Mouse (Mus musculus): ENCODE measurements around the gene Nxnl2.

The Nxnl2 gene

DNA sequence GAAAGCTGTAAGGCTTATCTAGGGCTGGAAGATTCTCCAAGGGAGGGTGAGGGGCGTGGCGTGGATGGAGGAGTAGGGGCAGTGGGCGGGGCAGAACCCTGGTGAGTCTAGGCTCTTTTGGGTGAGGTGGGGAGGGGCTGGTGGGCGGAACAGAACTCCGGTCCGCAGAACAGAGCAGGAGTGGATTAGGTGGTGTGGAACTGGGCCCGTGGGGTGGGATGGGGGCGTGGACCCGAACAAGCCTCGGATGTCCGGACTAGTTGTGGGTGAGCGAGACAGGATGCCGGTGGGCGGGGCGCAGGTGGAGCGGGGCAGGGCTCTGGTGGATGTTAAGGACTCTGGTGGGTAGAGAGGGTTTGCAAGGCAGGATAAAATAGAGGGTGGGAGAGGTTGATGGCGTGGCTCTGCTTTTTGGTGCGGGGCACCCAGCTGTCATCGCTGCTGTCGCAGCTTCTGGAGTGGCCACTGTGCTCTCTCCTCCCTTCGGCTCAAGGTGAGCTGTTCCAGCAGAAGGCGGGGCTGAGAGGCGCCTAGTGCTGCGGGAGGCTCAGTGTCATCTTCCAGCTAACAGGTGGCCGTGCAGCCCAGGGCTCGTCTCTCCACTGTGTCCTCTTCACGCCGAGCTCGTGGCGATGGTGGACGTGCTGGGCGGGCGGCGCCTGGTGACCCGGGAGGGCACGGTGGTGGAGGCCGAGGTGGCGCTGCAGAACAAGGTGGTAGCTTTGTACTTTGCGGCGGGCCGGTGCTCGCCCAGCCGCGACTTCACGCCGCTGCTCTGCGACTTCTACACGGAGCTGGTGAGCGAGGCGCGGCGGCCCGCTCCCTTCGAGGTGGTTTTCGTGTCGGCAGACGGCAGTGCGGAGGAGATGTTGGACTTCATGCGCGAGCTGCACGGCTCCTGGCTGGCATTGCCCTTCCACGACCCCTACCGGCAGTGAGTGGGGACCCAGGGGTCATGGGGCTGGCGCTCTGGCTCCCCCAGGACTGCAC, at the start of gene Nxnl2:
Gene Nxnl2, plus strand, starts transcription at position 332 of the 990 bp plus-strand sequence.
- in situ Hi-C loops (cut with MboI, MseI) = loop anchor here (10.0 kb wide), 1 partner anchor 56 kb away; no protein-coding TSS in a partner anchor

DNA sequence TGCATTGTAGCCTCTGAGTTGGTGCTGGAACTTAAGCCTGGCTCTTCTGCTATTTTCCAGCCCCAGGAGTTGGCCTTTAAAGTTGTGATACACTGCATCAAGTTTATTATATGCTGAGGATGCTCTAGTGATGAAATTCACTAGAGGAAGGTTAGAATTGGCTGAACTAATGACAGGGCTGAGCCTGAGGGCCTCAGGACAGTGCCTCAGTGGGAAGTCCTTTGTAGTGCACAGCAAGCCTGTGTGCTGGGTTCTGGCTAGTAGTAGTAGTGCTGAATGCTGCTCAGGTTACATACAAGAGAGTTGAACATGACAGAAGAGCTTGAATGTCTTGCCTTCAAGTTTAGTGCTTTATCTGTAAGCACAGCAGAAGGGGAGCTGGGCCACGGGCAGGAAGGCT, 48.9 kb upstream of the Nxnl2 start:
- in situ Hi-C loops (cut with MboI, MseI) = no loop called here

DNA sequence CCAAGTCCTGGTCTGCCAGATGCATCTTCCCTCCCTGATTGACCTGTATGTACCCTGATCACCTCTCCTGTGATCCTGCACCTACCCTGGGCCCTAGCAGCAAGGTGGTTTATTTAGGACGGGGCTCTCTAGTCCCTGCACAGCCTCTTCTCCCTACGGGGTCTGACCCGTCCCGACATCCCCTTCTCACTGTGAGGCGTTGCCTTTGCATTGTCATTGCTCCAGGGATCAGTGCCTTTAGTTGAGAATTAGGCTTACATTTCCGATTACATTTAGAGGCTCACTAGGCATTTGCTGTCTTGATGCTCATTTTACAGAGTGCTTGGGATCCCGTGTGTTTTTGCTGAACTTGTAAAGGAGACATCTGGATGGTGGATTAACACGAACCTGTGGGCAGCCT, 48.1 kb upstream of the Nxnl2 start:
- in situ Hi-C loops (cut with MboI, MseI) = no loop called here

DNA sequence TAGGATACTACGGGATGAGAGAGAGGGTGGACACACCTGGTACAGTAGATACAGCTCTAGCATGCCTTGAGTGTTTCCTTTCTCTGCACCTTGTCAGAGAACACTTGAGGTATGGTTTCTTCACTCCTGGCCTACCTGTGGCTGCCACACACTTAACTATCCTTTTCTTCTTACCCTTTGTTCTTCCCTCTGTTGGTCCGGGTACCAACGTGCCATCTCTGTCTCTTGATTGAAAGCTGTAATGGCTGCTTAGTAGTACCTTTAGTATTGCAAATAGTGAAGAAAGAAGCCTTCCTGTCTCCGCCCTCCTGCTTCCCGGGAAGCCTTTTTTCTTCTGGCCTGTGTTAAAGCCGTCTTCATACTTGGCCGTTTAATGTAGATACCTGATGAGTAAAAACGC, 45.5 kb upstream of the Nxnl2 start:
- in situ Hi-C loops (cut with MboI, MseI) = no loop called here

DNA sequence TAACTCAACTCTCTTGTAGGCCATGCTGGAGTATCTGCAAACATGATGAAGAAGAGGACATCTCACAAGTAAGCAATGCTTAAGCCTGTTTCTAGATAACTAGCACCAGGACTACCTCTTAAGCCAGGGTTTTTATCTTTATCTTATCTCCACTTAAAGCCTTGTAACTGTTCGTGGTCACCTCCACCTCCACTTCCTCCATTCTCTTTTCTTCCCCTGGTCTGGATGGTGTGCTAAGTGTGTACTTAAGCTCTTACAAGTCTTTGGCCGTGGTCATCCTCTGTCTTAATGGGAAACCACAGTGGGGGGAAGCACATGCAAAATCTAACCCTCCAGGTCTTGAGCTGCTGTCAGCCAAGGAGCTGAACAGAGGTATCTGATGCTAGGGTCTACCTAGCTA, 42.9 kb upstream of the Nxnl2 start:
- in situ Hi-C loops (cut with MboI, MseI) = no loop called here

DNA sequence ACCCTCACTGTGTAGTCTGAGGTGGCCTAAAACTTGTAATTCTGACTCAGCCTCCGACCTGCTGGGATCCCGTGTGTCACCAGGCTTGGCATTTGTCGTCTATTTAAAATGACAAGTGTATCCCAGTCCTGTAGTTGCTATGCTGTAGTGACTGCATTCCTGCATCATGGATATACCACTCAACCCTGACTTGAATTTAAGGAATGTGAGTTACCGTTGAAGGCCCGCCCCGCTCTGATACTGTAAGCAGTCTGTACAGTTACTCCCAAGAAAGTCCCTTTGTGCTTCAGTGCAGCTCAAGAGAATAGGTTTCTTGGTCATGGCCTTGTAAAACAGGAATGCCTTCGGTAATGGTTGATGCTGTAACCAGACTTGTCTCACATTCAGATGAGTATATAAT, 42.4 kb upstream of the Nxnl2 start:
- in situ Hi-C loops (cut with MboI, MseI) = no loop called here

DNA sequence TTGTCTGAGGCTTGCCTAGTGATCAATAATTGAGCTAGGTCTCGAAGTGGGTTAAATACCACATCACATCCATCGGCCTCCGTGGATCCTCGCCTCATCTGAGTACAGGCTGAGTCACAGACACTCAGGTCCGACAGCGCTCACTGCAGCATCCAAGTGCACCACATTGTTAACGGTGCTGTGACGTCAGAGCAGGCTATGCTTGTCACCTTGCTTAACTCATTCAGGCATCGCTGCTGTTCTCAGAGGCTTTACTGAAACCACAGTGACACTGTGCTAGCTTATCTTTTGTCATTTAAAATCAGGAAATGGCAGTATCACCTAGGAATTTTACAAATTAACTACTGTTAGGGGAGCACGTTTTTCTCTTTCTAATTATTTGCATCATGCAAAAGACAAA, 39.6 kb upstream of the Nxnl2 start:
- in situ Hi-C loops (cut with MboI, MseI) = no loop called here

DNA sequence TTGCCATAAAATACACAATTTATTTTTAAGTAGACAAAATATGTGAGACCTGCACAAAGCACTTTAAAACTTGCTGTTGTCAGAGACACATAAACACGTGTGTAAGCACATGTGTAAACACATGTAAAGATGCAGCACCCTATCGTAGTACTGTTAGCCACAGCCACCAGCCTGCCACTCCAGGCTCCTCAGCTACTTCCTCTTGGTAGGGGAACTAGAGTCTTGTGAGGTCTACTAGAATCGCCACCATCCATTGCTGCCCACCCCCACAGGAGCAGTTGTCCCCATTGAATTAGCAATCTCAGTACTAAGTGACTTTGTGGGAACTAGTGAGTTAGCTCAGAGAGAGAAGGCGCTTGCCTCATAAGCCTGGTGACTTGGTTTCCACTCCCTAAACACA, 34.5 kb upstream of the Nxnl2 start:
- in situ Hi-C loops (cut with MboI, MseI) = no loop called here

DNA sequence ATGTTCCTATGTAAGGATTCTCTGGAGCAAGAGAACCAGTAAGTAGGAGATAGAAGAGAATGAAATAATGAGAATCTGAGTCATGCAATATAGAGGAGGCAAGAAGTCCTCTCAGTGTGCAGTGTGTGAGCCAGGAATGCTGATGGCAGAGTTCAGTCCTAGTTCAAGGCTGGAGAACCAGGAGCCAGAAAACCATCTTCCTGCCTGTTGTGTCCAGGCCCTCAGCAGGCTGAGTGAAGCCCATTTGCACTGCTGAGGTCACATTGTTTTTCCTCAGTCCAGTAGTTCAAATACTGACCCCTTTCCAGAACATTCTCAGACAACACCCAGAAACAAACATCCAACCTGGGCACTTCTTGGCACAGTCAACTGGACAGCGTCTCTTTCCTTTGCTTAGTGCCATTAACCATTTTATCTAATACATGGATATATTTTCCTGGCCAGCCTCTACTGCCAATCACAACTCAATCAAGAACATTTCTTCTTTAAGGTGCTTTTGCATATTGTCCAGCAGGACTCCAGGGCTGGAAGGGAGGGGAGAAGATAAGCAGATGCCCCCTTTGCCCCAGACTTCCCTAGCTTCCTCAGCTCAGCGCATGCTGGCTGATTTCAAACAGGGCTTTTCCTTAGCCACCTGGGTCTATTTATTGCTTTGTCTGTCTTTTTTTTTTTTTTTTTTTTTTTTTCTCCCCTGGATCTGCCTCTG, 33.7 kb upstream of the Nxnl2 start:
- in situ Hi-C loops (cut with MboI, MseI) = no loop called here

DNA sequence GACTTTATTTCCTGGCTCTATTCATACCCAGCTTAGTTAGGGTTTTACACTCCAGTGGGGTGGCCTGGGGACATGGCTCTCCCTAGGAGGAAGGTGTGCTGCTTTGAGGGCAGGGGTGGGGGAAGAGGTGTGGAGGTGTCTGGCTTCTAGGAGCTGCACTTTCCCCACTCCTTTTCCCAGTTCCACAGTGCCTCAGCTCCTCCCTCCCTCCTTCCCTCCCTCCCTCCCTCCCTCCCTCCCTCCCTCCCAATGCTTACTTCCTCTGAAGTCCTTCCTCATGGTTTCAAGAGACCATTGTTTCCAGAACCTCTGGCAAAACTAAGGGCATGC, 33.2 kb upstream of the Nxnl2 start:
- in situ Hi-C loops (cut with MboI, MseI) = no loop called here

DNA sequence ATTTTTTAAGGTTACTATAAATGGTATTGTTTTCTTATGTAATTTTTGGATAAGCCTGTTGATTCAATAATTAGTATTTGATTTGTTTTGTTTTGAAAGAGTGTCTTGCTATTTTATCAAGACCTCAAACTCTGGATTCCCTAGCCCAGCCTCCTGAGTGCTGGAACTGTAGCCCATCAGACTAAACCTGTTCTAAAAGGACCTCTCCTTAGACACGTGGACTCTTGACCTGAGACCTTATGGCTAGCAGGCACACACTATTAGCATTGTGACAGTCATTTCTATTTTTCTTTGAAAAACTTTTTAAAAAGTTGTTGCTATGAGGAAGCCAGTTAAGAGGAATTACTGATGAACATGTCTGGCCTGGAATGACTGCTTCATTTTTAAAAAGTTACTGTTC, 23.7 kb upstream of the Nxnl2 start:
- in situ Hi-C loops (cut with MboI, MseI) = no loop called here

DNA sequence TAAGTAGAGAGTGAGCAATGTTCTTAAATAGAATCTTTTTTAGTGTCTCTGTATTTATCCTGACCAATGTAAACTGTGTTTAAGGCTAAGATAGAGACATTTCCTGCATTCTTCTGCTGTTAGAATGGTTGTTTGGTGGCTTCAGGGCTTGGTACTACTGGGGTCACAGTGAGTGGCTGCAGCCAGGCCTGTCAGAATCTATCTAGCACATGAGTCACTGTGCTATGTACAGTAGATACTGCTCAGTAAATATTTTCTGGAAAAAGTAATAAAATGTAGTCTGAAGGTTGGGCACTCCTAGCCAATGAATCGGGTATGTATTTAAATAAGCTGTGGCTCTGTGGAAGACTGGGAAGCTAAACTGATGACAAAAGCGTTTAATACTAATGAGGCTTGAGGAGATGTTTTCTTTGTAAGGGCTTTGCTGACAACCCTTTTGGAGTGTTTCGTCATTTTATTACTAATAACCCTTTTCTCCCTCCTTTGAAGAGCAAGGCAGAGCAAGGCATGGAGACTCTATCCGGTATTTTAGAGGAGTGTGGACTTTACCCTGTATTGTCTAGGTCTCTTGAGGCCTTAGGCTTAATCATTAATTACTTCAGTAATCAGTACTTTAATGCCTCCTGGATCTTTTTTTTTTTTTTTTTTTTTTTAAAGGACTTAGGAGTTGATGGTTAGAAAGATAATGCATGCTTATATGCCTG, 17.7 kb upstream of the Nxnl2 start:
- in situ Hi-C loops (cut with MboI, MseI) = no loop called here

DNA sequence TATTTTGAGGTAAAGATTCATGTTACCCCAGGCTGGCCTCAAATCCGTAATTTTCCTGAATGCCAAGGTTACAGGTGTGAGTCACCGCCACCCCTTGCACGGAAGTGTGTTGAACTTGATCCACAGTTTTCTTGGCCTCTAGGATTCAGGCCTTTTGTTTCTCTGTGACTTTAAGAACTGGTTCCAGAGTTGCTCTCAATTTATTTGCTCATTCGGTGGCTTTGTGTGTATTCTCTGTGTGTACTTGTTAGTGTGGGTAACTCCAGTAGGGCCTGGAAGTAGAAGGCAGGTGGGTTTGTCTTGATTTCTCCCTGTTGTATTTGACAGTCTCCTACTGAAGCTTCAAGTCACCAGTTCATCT, 17.2 kb upstream of the Nxnl2 start:
- in situ Hi-C loops (cut with MboI, MseI) = no loop called here

DNA sequence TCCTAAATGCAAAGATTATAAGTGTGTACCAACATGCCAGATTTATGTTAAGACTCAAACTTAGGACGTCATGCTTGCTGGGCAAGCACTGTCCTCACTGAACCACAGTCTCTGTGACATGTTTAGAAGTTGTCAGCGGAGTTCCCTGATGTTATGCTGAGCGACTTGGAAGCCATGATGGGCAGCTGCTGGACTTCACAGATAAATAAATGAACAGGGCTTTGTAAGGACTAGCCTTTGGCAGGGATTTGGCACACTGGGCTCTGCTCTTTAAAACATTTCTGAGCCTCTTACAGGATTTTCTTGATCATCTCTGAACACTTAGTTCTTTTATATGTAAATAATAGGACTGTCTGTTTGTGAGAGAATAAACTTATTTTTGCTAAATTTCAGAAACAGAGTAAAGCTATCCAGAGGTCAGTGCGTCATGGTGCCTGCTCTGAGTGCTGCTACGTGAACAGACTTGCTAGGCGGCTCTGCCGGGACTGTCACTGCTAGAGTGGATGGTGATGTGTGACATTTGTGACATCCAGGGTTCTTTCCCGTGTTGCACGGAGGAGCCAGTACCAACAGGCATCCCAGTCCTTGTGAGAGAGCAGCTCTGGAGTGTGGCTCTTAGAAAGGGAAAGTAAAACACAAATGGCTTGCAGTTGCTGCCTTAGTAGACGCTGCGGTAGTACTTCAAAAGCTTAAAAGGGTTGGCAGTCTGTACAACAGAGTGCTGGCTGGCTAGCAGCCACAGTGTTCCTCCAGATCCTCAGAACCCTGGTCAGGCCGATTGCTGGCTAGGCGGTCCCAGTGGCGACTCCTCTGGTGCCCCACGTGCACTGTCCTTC, 15.4 kb upstream of the Nxnl2 start:
- in situ Hi-C loops (cut with MboI, MseI) = no loop called here

DNA sequence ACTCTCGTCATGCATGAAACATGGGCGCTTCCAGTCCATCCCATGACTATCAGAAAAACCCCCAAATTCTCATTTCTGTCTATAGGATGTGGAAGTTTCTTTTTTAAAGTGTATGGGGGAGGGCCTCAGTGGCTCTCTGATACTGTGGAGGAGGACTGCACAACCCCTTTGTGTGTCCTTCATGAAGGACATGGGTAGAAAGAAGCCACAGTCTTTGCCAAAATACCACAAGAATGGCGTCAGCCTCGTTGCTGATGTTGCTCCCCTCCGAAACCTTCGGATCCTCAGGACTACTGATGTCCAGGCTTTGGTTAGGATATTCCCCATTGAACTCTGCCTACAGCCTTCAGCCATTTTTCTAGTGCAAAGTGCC, 14.8 kb upstream of the Nxnl2 start:
- in situ Hi-C loops (cut with MboI, MseI) = no loop called here

DNA sequence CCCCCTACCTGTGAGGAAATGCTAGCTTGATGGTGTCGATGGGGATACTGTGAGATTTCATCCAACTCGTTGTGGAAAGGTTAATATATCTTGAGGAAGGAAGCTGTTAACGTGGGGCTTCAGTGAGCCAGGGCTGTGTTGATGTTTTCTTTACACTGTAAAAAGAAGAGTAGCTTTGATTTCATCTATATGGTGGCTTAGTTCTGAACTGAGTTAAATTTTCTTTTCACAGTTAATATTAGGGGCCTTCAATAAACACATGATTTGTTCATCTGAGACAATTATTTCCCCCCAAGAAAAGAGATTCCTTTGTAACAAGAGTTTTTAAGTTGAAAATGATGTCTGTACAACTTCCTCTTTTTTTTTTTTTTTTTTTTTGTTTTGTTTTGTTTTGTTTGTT, 13.5 kb upstream of the Nxnl2 start:
- in situ Hi-C loops (cut with MboI, MseI) = no loop called here

DNA sequence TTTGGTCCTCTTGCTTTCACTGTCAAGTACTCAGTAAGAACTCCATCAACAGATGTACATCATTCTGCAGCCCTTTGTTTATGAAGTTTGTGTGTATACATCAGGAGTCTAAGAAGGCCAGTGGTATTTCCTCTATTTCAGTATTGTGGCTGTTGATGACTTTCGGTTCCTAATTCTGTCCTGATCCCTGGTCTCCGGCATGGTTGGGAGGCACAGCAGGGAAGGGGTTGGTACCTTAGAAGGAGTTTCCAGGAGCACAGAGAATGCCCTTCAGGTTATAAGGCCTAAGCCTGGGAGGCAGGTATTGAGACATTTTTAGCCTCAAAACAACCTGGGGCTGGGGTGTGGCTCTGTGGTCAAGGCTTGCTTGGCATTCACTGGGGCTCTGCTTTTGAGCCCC, 9.2 kb upstream of the Nxnl2 start:
- in situ Hi-C loops (cut with MboI, MseI) = no loop called here

DNA sequence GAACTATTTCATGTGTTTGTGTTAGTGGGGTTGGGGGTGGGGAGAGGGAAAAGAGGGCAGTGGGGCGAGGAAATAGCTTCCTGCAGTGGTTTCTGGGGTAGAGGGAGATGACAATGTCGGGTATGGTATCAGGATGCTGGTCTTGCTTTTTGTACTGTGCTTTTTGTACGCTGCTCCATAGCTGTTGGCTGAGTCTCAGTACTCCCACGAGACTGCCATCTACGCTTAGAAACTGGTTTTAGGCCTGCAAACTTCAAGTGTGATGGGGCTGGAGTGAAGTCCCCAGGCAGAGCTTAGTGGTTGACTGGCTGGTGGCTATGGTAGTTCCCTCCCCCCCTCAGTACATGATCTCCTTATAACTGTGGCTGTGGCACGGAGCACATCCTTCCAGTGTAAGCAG, 8.6 kb upstream of the Nxnl2 start:
- in situ Hi-C loops (cut with MboI, MseI) = no loop called here

DNA sequence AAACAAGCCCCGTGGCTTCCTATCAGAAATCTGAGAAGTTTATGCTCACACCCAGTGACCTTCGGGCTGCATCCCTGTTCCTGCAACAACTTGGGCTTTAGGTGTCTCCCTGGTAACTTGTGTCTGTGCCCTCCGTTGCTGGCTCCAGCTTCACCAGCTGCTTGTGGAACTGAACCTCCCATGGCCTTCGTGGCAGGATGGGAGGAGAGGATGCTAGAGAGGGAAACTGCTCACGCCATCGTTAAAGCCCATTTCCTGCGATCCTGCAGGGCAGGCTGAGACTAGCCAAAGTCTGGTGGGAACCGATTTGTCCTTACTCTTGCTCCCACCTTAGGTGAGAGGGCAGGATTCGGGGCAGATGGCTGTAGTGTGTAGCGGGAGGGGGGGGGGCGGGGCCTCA, 4.1 kb upstream of the Nxnl2 start:
- in situ Hi-C loops (cut with MboI, MseI) = no loop called here

DNA sequence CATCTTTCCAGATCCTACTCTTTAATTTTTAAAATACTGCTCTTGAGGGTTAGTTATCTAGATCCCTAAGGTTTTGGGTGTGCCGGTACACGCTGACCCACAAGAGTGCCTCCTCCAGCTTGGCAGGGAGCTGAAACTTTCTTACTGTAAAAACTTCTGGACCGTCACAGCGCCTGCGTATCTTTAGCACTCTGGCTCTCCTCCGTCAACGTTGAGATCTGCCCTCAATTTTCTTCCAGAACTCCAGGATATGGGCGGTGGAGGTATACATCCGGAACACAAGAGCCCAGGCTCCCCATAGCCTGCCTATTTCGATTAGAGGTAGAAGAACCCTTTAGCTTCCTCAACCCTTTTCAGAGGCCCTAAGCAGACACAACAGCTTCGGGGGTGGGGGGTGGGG, 607 bp upstream of the Nxnl2 start:
- in situ Hi-C loops (cut with MboI, MseI) = loop anchor here (10.0 kb wide), 1 partner anchor 55 kb away; no protein-coding TSS in a partner anchor

DNA sequence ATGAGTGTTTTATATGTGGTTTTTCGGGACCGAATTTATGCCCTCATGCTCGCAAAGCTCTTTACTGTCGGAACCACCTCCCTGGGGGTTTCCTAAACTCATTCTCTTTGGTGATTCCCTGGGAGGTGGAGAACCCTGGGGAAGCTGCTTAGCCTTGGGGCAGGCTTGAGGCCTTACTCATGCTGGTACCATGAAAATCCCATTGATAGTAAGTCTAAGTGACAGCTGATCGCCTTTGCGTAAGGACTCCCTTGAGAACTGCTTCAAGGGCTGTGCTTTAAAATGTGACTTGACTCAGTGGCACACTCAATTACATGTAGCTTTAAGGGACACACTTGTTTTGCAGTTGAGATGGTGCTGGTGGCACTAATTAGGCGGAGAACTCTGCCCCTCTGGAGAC, 1.8 kb downstream of the Nxnl2 start:
- in situ Hi-C loops (cut with MboI, MseI) = loop anchor here (10.0 kb wide), 1 partner anchor 58 kb away; no protein-coding TSS in a partner anchor

DNA sequence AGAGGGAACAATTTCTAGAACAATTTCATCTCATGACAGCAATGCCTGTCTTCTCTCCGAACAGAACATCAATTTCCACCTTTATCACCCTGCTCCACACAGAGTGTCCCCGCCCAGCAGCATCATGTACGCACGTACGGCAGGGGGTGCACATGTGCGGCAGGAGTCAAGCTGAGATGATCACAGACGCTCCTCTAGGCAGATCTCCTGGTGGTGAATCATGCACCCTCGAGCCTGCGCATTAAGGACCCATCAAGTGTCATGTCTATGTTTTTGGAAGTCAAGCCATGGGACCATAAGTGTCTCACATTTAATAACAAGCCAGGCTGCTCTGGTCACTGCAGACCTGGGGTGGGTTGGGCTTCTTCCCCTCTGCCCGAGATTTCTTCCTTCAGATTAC, 8.1 kb downstream of the Nxnl2 start:
- in situ Hi-C loops (cut with MboI, MseI) = loop anchor here (10.0 kb wide), 1 partner anchor 64 kb away; no protein-coding TSS in a partner anchor

Measured in T-helper 2 cell (primary cell).